In the genomic region with DNA sequence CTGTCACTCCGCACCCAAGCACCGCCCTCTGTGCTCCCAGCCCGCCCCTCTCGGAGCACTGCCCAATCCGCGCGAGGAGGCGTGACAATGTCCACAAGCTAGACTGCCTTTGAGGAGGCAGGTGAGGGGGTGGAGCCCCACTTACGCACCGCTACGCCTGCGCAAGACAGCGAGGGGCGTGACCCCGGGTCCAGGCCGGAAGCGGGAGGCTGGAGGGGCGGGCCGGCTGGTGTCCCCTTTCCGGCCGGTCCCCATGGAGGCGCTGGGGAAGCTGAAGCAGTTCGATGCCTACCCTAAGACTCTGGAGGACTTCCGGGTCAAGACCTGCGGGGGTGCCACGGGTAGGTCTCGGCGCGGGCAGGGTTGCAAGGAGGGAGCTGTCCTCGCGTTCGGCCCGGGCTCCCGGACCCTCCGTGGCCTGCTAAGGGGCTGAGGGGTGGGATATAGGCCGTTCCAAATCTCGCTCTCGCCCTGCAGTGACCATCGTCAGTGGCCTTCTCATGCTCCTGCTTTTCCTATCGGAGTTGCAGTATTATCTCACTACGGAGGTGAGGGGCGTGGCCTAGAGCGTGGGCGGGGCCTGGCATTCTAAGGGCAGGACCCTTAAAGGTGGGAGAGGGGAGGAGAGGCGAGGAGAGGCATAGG, we compare ENCODE assay signal across 8 mouse cellular contexts. TPM values are rescaled to one million over a fixed set of nuclear protein-coding genes. Genes with fewer than 3 reads are reported as not detected.
DNase-seq lines count a peak whose midpoint lies in the region; ATAC-seq lines count a peak whose summit lies in the region.

TSS of gene 6430550D23Rik (minus strand) at position 90 of the 645 bp plus-strand sequence.
TSS of gene Ergic3 (plus strand) at position 158 of the 645 bp plus-strand sequence.

- peaks cover 37% of the 10 kb centered on the region for H3K36me3 ChIP-seq in hindbrain, embryonic 14.5 days (replicated peaks; ENCODE audit: control insufficient read depth, insufficient read depth)

- no peaks in the 10 kb centered on the region for H3K27me3 ChIP-seq in hindbrain, embryonic 14.5 days (ENCODE audit: control insufficient read depth, insufficient read depth, low read length)

- H3K27ac ChIP-seq in hindbrain, embryonic 14.5 days = peak within 1 kb of the TSS; percentile 30; the same call in 1 of the 2 replicates

- H3K4me1 ChIP-seq in hindbrain, embryonic 14.5 days (replicated peaks; ENCODE audit: control insufficient read depth, insufficient read depth, low read length) = peaks cover 11% of the 10 kb centered on the region

- no peaks in the 10 kb centered on the region for H3K9me3 ChIP-seq in hindbrain, embryonic 14.5 days (ENCODE audit: control insufficient read depth, low read length)

- ATAC-seq in hindbrain, embryonic 14.5 days (ENCODE audit: low FRiP score) = peak; percentile 99

- peak within 1 kb of the TSS; percentile 67 for H3K4me2 ChIP-seq in hindbrain, embryonic 14.5 days (replicated peaks)

- under 1% methylated on average over 45 of the region's 45 CpGs for WGBS in hindbrain, embryonic 14.5 days

- peak; percentile 99 for DNase-seq in R1 (ENCODE audit: low read depth, low spot score)
- peak; percentile 97 to 99 for DNase-seq in cerebellum, postnatal 25 days
- DNase-seq in frontal cortex, postnatal 25 days (ENCODE audit: low spot score in 2 of 2) = peak; percentile 88 to 91
- DNase-seq in hindbrain, embryonic 14.5 days (ENCODE audit: low spot score) = peak; percentile 94
- peak; percentile 94 to 96 for DNase-seq in layer of hippocampus, postnatal 36 days
- DNase-seq in lung, postnatal 36 days = peak; percentile 99
- DNase-seq in retina, postnatal 1 day = peak; percentile 98
- DNase-seq in urinary bladder, adult 18-20 months (ENCODE audit: low spot score in 2 of 2) = peak; percentile 98 to 99

- H3K4me3 ChIP-seq in hindbrain, embryonic 14.5 days (replicated peaks; ENCODE audit: low read length) = peak within 1 kb of the TSS; percentile 56

- H3K9ac ChIP-seq in hindbrain, embryonic 14.5 days = peak within 1 kb of the TSS; percentile 67

RNA-seq across cellular contexts. Expression of gene 6430550D23Rik, which starts in this region (rescaled TPM):
- polyA plus RNA-seq in hindbrain, embryonic 14.5 days (2014; fragmentation: Nextera tagmentation; extraction: Ambion mirVana) = 2.6 and 2.8 TPM in 2 replicates
- total RNA-seq in layer of hippocampus, postnatal 36 days (2021) = 1 to 10 TPM; 1.6 to 2.0 TPM

RNA-seq across cellular contexts. Expression of gene Ergic3, which starts in this region (rescaled TPM):
- polyA plus RNA-seq in hindbrain, embryonic 14.5 days (2014; fragmentation: Nextera tagmentation; extraction: Ambion mirVana) = 459 and 462 TPM in 2 replicates
- total RNA-seq in layer of hippocampus, postnatal 36 days (2021) = 100 to 1,000 TPM; 181 to 202 TPM

Comparison
In these comparisons a context has a peak if more than half of its experiments do, and no peak if none do; other contexts are left out.
1. Peak in every context shown above with its lines: DNase-seq, ATAC-seq, H3K4me3 ChIP-seq and H3K27ac ChIP-seq.